Comparison of ENCODE assay signal across 20 mouse cellular contexts in genomic region chr15:26704966-26705365, GRCm38 (mm10).
"Had no signal": no experiment of that assay in that cellular context is flagged by ENCODE, and none has a peak within 500 bp of the region (broad histone marks: within the 10 kb centered on the region; RNA-seq: fewer than 3 reads in every experiment).

No protein-coding gene starts in this region.

- ATAC-seq: liver, postnatal 0 days; lung, postnatal 0 days; midbrain, embryonic 13.5 days; midbrain, embryonic 16.5 days had no signal

- H3K4me1 ChIP-seq: liver, embryonic 15.5 days; megakaryocyte, embryonic 14.5 days; midbrain, embryonic 13.5 days; neural tube, embryonic 13.5 days had no signal

- H3K27me3 ChIP-seq: liver, embryonic 15.5 days; lung, embryonic 15.5 days; megakaryocyte, embryonic 14.5 days; midbrain, embryonic 13.5 days; neural tube, embryonic 13.5 days; neural tube, embryonic 15.5 days had no signal

- H3K27ac ChIP-seq: liver, embryonic 15.5 days; lung, embryonic 15.5 days; macrophage; midbrain, embryonic 13.5 days; neural tube, embryonic 13.5 days; neural tube, embryonic 15.5 days had no signal

- H3K36me3 ChIP-seq: liver, embryonic 15.5 days; lung, embryonic 15.5 days; midbrain, embryonic 13.5 days; neural tube, embryonic 13.5 days; neural tube, embryonic 15.5 days had no signal

- H3K4me3 ChIP-seq: liver, embryonic 15.5 days; lung, embryonic 15.5 days; megakaryocyte, embryonic 14.5 days; midbrain, embryonic 13.5 days; myocyte; neural tube, embryonic 13.5 days; neural tube, embryonic 15.5 days had no signal

- H3K9me3 ChIP-seq: liver, embryonic 15.5 days; lung, embryonic 15.5 days; midbrain, embryonic 13.5 days; neural tube, embryonic 13.5 days; neural tube, embryonic 15.5 days had no signal

- DNase-seq: liver, postnatal 0 days; lung, postnatal 14 days; lung, postnatal 36 days; right cerebral cortex, postnatal 14 days; right cerebral cortex, postnatal 4 days; spleen, adult 18-20 months; thymus, adult 18-20 months; thymus, postnatal 14 days; thymus, postnatal 36 days had no signal

- H3K9ac ChIP-seq: liver, embryonic 15.5 days; liver, postnatal 0 days; lung, embryonic 15.5 days; midbrain, embryonic 13.5 days; neural tube, embryonic 13.5 days; neural tube, embryonic 15.5 days had no signal

- H3K4me2 ChIP-seq: liver, embryonic 15.5 days; lung, embryonic 15.5 days; midbrain, embryonic 11.5 days; midbrain, embryonic 13.5 days; neural tube, embryonic 13.5 days; neural tube, embryonic 15.5 days had no signal
